12 mouse cellular contexts compared by ENCODE assay signal in the genomic region with DNA sequence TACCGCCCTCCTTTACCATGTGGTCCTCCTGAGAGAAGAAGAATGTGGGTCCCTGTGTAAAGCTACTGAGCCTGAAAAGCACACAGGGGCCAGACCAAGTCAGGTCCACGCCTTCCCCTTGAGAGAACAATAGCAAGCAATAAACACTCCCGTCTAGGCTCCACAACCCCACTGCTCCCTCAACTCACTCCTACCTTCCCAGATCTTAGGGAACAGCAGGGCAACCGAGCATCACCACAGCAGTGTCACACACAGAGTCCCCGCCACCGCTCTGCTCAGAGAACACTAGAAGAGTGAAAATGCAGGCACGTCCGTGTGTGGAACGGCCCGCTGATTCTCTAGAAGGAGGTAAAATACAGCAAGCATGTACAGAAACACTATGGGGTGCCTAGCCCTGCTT.
DNase-seq lines count a peak whose midpoint lies in the region; ATAC-seq lines count a peak whose summit lies in the region.
"Had no signal": no experiment of that assay in that cellular context is flagged by ENCODE, and none has a peak within 500 bp of the region (broad histone marks: within the 10 kb centered on the region; RNA-seq: fewer than 3 reads in every experiment).

No protein-coding gene starts in this region.

- 37% methylated on average over 10 of the region's 10 CpGs for WGBS in hindbrain, embryonic 10.5 days
- WGBS in hindbrain, embryonic 16.5 days: 37% methylated on average over 10 of the region's 10 CpGs
- WGBS in embryonic facial prominence, embryonic 10.5 days: 43% methylated on average over 10 of the region's 10 CpGs
- WGBS in intestine, embryonic 15.5 days: 55% methylated on average over 10 of the region's 10 CpGs

- H3K9ac ChIP-seq in hindbrain, embryonic 16.5 days (ENCODE audit: low read depth, low read length): no peak overlapping the region
- H3K9ac ChIP-seq in intestine, embryonic 15.5 days: no peak overlapping the region

- no peak overlapping the region for H3K4me3 ChIP-seq in hindbrain, embryonic 10.5 days
- H3K4me3 ChIP-seq in hindbrain, embryonic 16.5 days (ENCODE audit: low read length): no peak overlapping the region
- no peak overlapping the region for H3K4me3 ChIP-seq in embryonic facial prominence, embryonic 10.5 days
- no peak overlapping the region for H3K4me3 ChIP-seq in intestine, embryonic 15.5 days (replicated peaks)

- H3K9me3 ChIP-seq in hindbrain, embryonic 10.5 days: no peaks in the 10 kb centered on the region
- no peaks in the 10 kb centered on the region for H3K9me3 ChIP-seq in hindbrain, embryonic 16.5 days (ENCODE audit: control insufficient read depth, low read length)
- H3K9me3 ChIP-seq in embryonic facial prominence, embryonic 10.5 days: no peaks in the 10 kb centered on the region
- no peaks in the 10 kb centered on the region for H3K9me3 ChIP-seq in intestine, embryonic 15.5 days

- no peak for ATAC-seq in hindbrain, embryonic 16.5 days
- ATAC-seq in intestine, embryonic 15.5 days: peak; percentile 21; the same call in 1 of the 2 replicates

- peak overlapping the region; percentile 68 for H3K27ac ChIP-seq in hindbrain, embryonic 10.5 days
- H3K27ac ChIP-seq in hindbrain, embryonic 16.5 days (ENCODE audit: low read depth, low read length): no peak overlapping the region
- peak overlapping the region; percentile 66 for H3K27ac ChIP-seq in embryonic facial prominence, embryonic 10.5 days (replicated peaks)
- no peak overlapping the region for H3K27ac ChIP-seq in intestine, embryonic 15.5 days

- peaks cover 61% of the 10 kb centered on the region for H3K4me1 ChIP-seq in hindbrain, embryonic 10.5 days (replicated peaks)
- H3K4me1 ChIP-seq in hindbrain, embryonic 16.5 days (ENCODE audit: control insufficient read depth, insufficient read depth, low read depth, low read length): no peaks in the 10 kb centered on the region; the same call in 1 of the 2 replicates
- peaks cover 60% of the 10 kb centered on the region for H3K4me1 ChIP-seq in embryonic facial prominence, embryonic 10.5 days
- peaks cover 16% of the 10 kb centered on the region for H3K4me1 ChIP-seq in intestine, embryonic 15.5 days (replicated peaks)

- H3K4me2 ChIP-seq in hindbrain, embryonic 16.5 days (ENCODE audit: low read length): no peak overlapping the region
- no peak overlapping the region for H3K4me2 ChIP-seq in intestine, embryonic 15.5 days (replicated peaks)

- no peaks in the 10 kb centered on the region for H3K36me3 ChIP-seq in hindbrain, embryonic 10.5 days
- no peaks in the 10 kb centered on the region for H3K36me3 ChIP-seq in hindbrain, embryonic 16.5 days (ENCODE audit: control insufficient read depth, insufficient read depth, low read length)
- H3K36me3 ChIP-seq in embryonic facial prominence, embryonic 10.5 days (replicated peaks): no peaks in the 10 kb centered on the region
- no peaks in the 10 kb centered on the region for H3K36me3 ChIP-seq in intestine, embryonic 15.5 days

- DNase-seq in hindbrain, embryonic 10.5 days (ENCODE audit: low spot score): no peak
- no peak for DNase-seq in embryonic facial prominence, embryonic 10.5 days (ENCODE audit: low spot score)
- peak; percentile 29 for DNase-seq in neural tube, embryonic 10.5 days (ENCODE audit: extremely low spot score, low spot score)
- no peak for DNase-seq in adrenal gland, postnatal 10 days
- DNase-seq in embryo, embryonic 10 days (ENCODE audit: low spot score): no peak
- DNase-seq: cerebellum, adult 11-12 months; kidney, postnatal 36 days; left cerebral cortex, postnatal 4 days; thymus, adult 2 months had no signal

- H3K27me3 ChIP-seq in hindbrain, embryonic 10.5 days (ENCODE audit: insufficient read depth, poor library complexity, severe bottlenecking): 0 out of 2 replicates have a peak, but pooled peaks cover 6% of the 10 kb centered on the region
- peaks cover 2% of the 10 kb centered on the region; the same call in 1 of the 2 replicates for H3K27me3 ChIP-seq in hindbrain, embryonic 16.5 days (replicated peaks; ENCODE audit: control insufficient read depth, insufficient read depth, low read length)
- H3K27me3 ChIP-seq in embryonic facial prominence, embryonic 10.5 days (replicated peaks; ENCODE audit: low read depth, poor library complexity, severe bottlenecking): peaks cover 15% of the 10 kb centered on the region
- no peaks in the 10 kb centered on the region for H3K27me3 ChIP-seq in intestine, embryonic 15.5 days (replicated peaks)
- H3K27me3 ChIP-seq: CH12.LX had no signal

Comparison
In these comparisons a context has a peak if more than half of its experiments do, and no peak if none do; other contexts are left out.
1. H3K27ac ChIP-seq: peak in hindbrain, embryonic 10.5 days (single experiment) and embryonic facial prominence, embryonic 10.5 days (single experiment); none in hindbrain, embryonic 16.5 days (single experiment) and intestine, embryonic 15.5 days (single experiment).